ENCODE assay signal across 33 mouse cellular contexts in genomic region chr9:38724044-38724443, GRCm38 (mm10). TPM values are rescaled to one million over a fixed set of nuclear protein-coding genes. Genes with fewer than 3 reads are reported as not detected.
DNase-seq lines count a peak whose midpoint lies in the region; ATAC-seq and TF ChIP-seq lines count a peak whose summit lies in the region.
"Had no signal": no experiment of that assay in that cellular context is flagged by ENCODE, and none has a peak within 500 bp of the region (broad histone marks: within the 10 kb centered on the region; RNA-seq: fewer than 3 reads in every experiment).

No protein-coding gene starts in this region.

- TF ChIP-seq POLR2A in bone marrow macrophage, adult 2 months (IDR thresholded peaks at IDR 0.05; ENCODE audit: borderline replicate concordance, low read depth, low read length) = no peak

- WGBS in liver, embryonic 12.5 days (ENCODE audit: insufficient replicate concordance) = 80% methylated on average over 1 of the region's 1 CpGs
- 85% methylated on average over 1 of the region's 1 CpGs for WGBS in intestine, embryonic 15.5 days

- DNase-seq in G1E (ENCODE audit: low spot score) = no peak
- DNase-seq in thymus, postnatal 0 days (ENCODE audit: low spot score) = no peak
- no peak for DNase-seq in gastrocnemius, postnatal 10 days
- DNase-seq: adrenal gland, adult 8-10 months; adrenal gland, postnatal 25 days; cerebellum, adult 18-20 months; cerebellum, adult 9-10 months; cerebellum, postnatal 14 days; forebrain, postnatal 0 days; gastrocnemius, adult 2 months; gastrocnemius, postnatal 25 days; heart, adult 2 months had no signal

- peaks cover 24% of the 10 kb centered on the region for H3K36me3 ChIP-seq in G1E (replicated peaks)
- peaks cover 31% of the 10 kb centered on the region for H3K36me3 ChIP-seq in liver, embryonic 12.5 days
- no peaks in the 10 kb centered on the region for H3K36me3 ChIP-seq in intestine, embryonic 15.5 days
- H3K36me3 ChIP-seq: hindbrain, embryonic 13.5 days had no signal

- peak; percentile 78 for ATAC-seq in G1E (ENCODE audit: extremely low read depth, insufficient number of reproducible peaks, low FRiP score, poor library complexity, severe bottlenecking)
- ATAC-seq in hematopoietic stem cell, adult 5-6 weeks (replicated peaks in 1 of 2; ENCODE audit: insufficient read depth in 1 of 2, low FRiP score in 2 of 2, low TSS enrichment in 1 of 2, low read depth in 1 of 2, poor library complexity in 2 of 2, severe bottlenecking in 2 of 2) = peak; percentile 56 to 60; a peak in 2 of 4 replicates
- ATAC-seq in liver, embryonic 12.5 days = no peak
- ATAC-seq in intestine, embryonic 15.5 days = no peak
- ATAC-seq: activated CD4-positive, CD25-positive, alpha-beta regulatory T cell, adult 4 months; forebrain, embryonic 14.5 days; forebrain, postnatal 0 days; hindbrain, embryonic 16.5 days; intestine, embryonic 16.5 days had no signal

- no peak overlapping the region for H3K4me2 ChIP-seq in liver, embryonic 12.5 days
- no peak overlapping the region for H3K4me2 ChIP-seq in intestine, embryonic 15.5 days (replicated peaks)
- H3K4me2 ChIP-seq: embryonic facial prominence, embryonic 12.5 days; embryonic facial prominence, embryonic 15.5 days; hindbrain, embryonic 13.5 days had no signal

- H3K27ac ChIP-seq in bone marrow macrophage, adult 2 months (ENCODE audit: insufficient read depth, low read depth, low read length) = peak overlapping the region; percentile 78; the same call in 1 of the 2 replicates
- H3K27ac ChIP-seq in liver, embryonic 12.5 days = no peak overlapping the region
- no peak overlapping the region for H3K27ac ChIP-seq in intestine, embryonic 15.5 days
- H3K27ac ChIP-seq: embryonic facial prominence, embryonic 12.5 days; embryonic facial prominence, embryonic 15.5 days; gastrocnemius, adult 2 months; heart, adult 2 months; heart, embryonic 10.5 days; hindbrain, embryonic 10.5 days; hindbrain, embryonic 13.5 days had no signal

- H3K4me1 ChIP-seq in G1E (ENCODE audit: insufficient read depth, low read depth, low read length) = peaks cover 15% of the 10 kb centered on the region
- H3K4me1 ChIP-seq in bone marrow macrophage, adult 2 months (ENCODE audit: control insufficient read depth, insufficient read depth, low read length) = peaks cover 39% of the 10 kb centered on the region
- H3K4me1 ChIP-seq in liver, embryonic 12.5 days = peaks cover 7% of the 10 kb centered on the region
- H3K4me1 ChIP-seq in intestine, embryonic 15.5 days (replicated peaks) = no peaks in the 10 kb centered on the region

- H3K9me3 ChIP-seq in G1E (replicated peaks) = no peaks in the 10 kb centered on the region
- H3K9me3 ChIP-seq in liver, embryonic 12.5 days (replicated peaks) = no peaks in the 10 kb centered on the region
- no peaks in the 10 kb centered on the region for H3K9me3 ChIP-seq in intestine, embryonic 15.5 days
- H3K9me3 ChIP-seq: embryonic facial prominence, embryonic 12.5 days; embryonic facial prominence, embryonic 15.5 days; heart, embryonic 10.5 days; hindbrain, embryonic 10.5 days; hindbrain, embryonic 13.5 days had no signal

- no peak overlapping the region for H3K9ac ChIP-seq in liver, embryonic 12.5 days
- no peak overlapping the region for H3K9ac ChIP-seq in intestine, embryonic 15.5 days
- H3K9ac ChIP-seq: embryonic facial prominence, embryonic 12.5 days; embryonic facial prominence, embryonic 15.5 days; forebrain, postnatal 0 days; hindbrain, embryonic 13.5 days had no signal

- no peaks in the 10 kb centered on the region for H3K27me3 ChIP-seq in G1E (ENCODE audit: insufficient read depth, low read length)
- no peaks in the 10 kb centered on the region for H3K27me3 ChIP-seq in liver, embryonic 12.5 days (replicated peaks)
- no peaks in the 10 kb centered on the region for H3K27me3 ChIP-seq in intestine, embryonic 15.5 days (replicated peaks)
- H3K27me3 ChIP-seq: embryonic facial prominence, embryonic 12.5 days; embryonic facial prominence, embryonic 15.5 days; hindbrain, embryonic 13.5 days had no signal

- TF ChIP-seq CTCF in G1E (IDR thresholded peaks at IDR 0.05; ENCODE audit: low read depth, low read length) = no peak
- no peak for TF ChIP-seq CTCF in bone marrow macrophage, adult 2 months (IDR thresholded peaks at IDR 0.05; ENCODE audit: low read depth, low read length)

- H3K4me3 ChIP-seq in G1E (ENCODE audit: low read depth, low read length) = no peak overlapping the region
- H3K4me3 ChIP-seq in bone marrow macrophage, adult 2 months (ENCODE audit: insufficient read depth, low read length) = no peak overlapping the region
- H3K4me3 ChIP-seq in liver, embryonic 12.5 days = no peak overlapping the region
- no peak overlapping the region for H3K4me3 ChIP-seq in intestine, embryonic 15.5 days (replicated peaks)
- H3K4me3 ChIP-seq: embryonic facial prominence, embryonic 12.5 days; embryonic facial prominence, embryonic 15.5 days; gastrocnemius, adult 2 months; heart, adult 2 months; heart, embryonic 10.5 days; hindbrain, embryonic 10.5 days; hindbrain, embryonic 13.5 days had no signal

RNA-seq across cellular contexts. Expression of gene Vwa5a, which starts 6.0 kb away (rescaled TPM):
- 26.8 and 31.5 TPM in 2 replicates for total RNA-seq in G1E (2014; fragmentation: Nextera tagmentation)
- 62.4 and 66.0 TPM in 2 replicates for total RNA-seq in G1E (2017)
- polyA plus RNA-seq in G1E (2012) = 0.41 and 0.47 TPM in 2 replicates
- polyA plus RNA-seq in bone marrow macrophage, adult 2 months (2012; ENCODE audit: insufficient read depth, insufficient read length, missing spikeins) = 211 and 230 TPM in 2 replicates
- total RNA-seq in hematopoietic stem cell, adult 5-6 weeks (2017) = 50.0 and 74.2 TPM in 2 replicates
- 9.0 and 9.2 TPM in 2 replicates for polyA plus RNA-seq in liver, embryonic 12.5 days (2016; fragmentation: Nextera tagmentation; extraction: Ambion mirVana)
- polyA plus RNA-seq in thymus, postnatal 0 days (2015; fragmentation: Nextera tagmentation; extraction: Ambion mirVana) = 33.5 and 37.6 TPM in 2 replicates
- polyA plus RNA-seq in intestine, embryonic 15.5 days (2015; fragmentation: Nextera tagmentation; extraction: Ambion mirVana) = 14.7 and 15.2 TPM in 2 replicates
- 10 to 100 TPM; 22.5 to 29.6 TPM for total RNA-seq in gastrocnemius, postnatal 10 days (2021)

RNA-seq across cellular contexts. Expression of gene Olfr919, which starts 20.6 kb away (rescaled TPM):
- total RNA-seq in G1E (2014; fragmentation: Nextera tagmentation) (not detected in 2 replicates), G1E (2017) (not detected in 2 replicates)
- not detected in 2 replicates for polyA plus RNA-seq in G1E (2012)
- not detected in 2 replicates for polyA plus RNA-seq in bone marrow macrophage, adult 2 months (2012; ENCODE audit: insufficient read depth, insufficient read length, missing spikeins)
- not detected in 2 replicates for total RNA-seq in hematopoietic stem cell, adult 5-6 weeks (2017)
- not detected in 2 replicates for polyA plus RNA-seq in liver, embryonic 12.5 days (2016; fragmentation: Nextera tagmentation; extraction: Ambion mirVana)
- polyA plus RNA-seq in thymus, postnatal 0 days (2015; fragmentation: Nextera tagmentation; extraction: Ambion mirVana) = not detected in 2 replicates
- polyA plus RNA-seq in intestine, embryonic 15.5 days (2015; fragmentation: Nextera tagmentation; extraction: Ambion mirVana) = not detected in 2 replicates
- not detected for total RNA-seq in gastrocnemius, postnatal 10 days (2021)
- total RNA-seq: adrenal gland, adult 8-10 months; adrenal gland, postnatal 25 days; ES-E14; forebrain, postnatal 0 days; gastrocnemius, adult 2 months; gastrocnemius, postnatal 25 days; heart, adult 2 months; heart, postnatal 25 days had no signal
- polyA plus RNA-seq: activated CD4-positive, CD25-positive, alpha-beta regulatory T cell, adult 4 months; C2C12; embryonic facial prominence, embryonic 12.5 days; embryonic facial prominence, embryonic 15.5 days; forebrain, embryonic 11.5 days; forebrain, embryonic 14.5 days; forebrain, postnatal 0 days; frontal cortex, adult 2 months; gonadal fat pad, adult 2 months; heart, adult 2 months; heart, embryonic 10.5 days; heart, embryonic 14.5 days; heart, postnatal 0 days; hindbrain, embryonic 10.5 days; hindbrain, embryonic 13.5 days; hindbrain, embryonic 16.5 days; intestine, embryonic 16.5 days had no signal

RNA-seq across cellular contexts. Expression of gene Olfr920, which starts 28.1 kb away (rescaled TPM):
- total RNA-seq in G1E (2014; fragmentation: Nextera tagmentation) (0.15 TPM in 1 of 2 replicates, not detected in the other), G1E (2017) (0.11 and 0.12 TPM in 2 replicates)
- not detected in 2 replicates for polyA plus RNA-seq in G1E (2012)
- 1.5 and 2.6 TPM in 2 replicates for polyA plus RNA-seq in bone marrow macrophage, adult 2 months (2012; ENCODE audit: insufficient read depth, insufficient read length, missing spikeins)
- total RNA-seq in hematopoietic stem cell, adult 5-6 weeks (2017) = 0.75 and 1.2 TPM in 2 replicates
- polyA plus RNA-seq in liver, embryonic 12.5 days (2016; fragmentation: Nextera tagmentation; extraction: Ambion mirVana) = not detected in 2 replicates
- polyA plus RNA-seq in thymus, postnatal 0 days (2015; fragmentation: Nextera tagmentation; extraction: Ambion mirVana) = 0.28 and 0.47 TPM in 2 replicates
- polyA plus RNA-seq in intestine, embryonic 15.5 days (2015; fragmentation: Nextera tagmentation; extraction: Ambion mirVana) = 0.03 TPM in 1 of 2 replicates, not detected in the other
- total RNA-seq in gastrocnemius, postnatal 10 days (2021) = under 1 TPM; 0.07 to 0.12 TPM
- polyA plus RNA-seq: C2C12; embryonic facial prominence, embryonic 15.5 days; forebrain, embryonic 11.5 days; forebrain, embryonic 14.5 days; forebrain, postnatal 0 days; hindbrain, embryonic 10.5 days; hindbrain, embryonic 13.5 days; hindbrain, embryonic 16.5 days had no signal

RNA-seq across cellular contexts. Expression of gene Olfr921, which starts 48.8 kb away (rescaled TPM):
- not detected in 2 replicates for total RNA-seq in G1E (2014; fragmentation: Nextera tagmentation)
- 0.06 and 0.27 TPM in 2 replicates for total RNA-seq in G1E (2017)
- not detected in 2 replicates for polyA plus RNA-seq in G1E (2012)
- not detected in 2 replicates for polyA plus RNA-seq in bone marrow macrophage, adult 2 months (2012; ENCODE audit: insufficient read depth, insufficient read length, missing spikeins)
- total RNA-seq in hematopoietic stem cell, adult 5-6 weeks (2017) = not detected in 2 replicates
- polyA plus RNA-seq in liver, embryonic 12.5 days (2016; fragmentation: Nextera tagmentation; extraction: Ambion mirVana) = not detected in 2 replicates
- polyA plus RNA-seq in thymus, postnatal 0 days (2015; fragmentation: Nextera tagmentation; extraction: Ambion mirVana) = 0.04 TPM in 1 of 2 replicates, not detected in the other
- not detected in 2 replicates for polyA plus RNA-seq in intestine, embryonic 15.5 days (2015; fragmentation: Nextera tagmentation; extraction: Ambion mirVana)
- total RNA-seq in gastrocnemius, postnatal 10 days (2021) = not detected
- total RNA-seq: adrenal gland, postnatal 25 days; ES-E14; forebrain, postnatal 0 days; gastrocnemius, adult 2 months; gastrocnemius, postnatal 25 days; heart, adult 2 months; heart, postnatal 25 days had no signal
- polyA plus RNA-seq: activated CD4-positive, CD25-positive, alpha-beta regulatory T cell, adult 4 months; C2C12; embryonic facial prominence, embryonic 12.5 days; embryonic facial prominence, embryonic 15.5 days; forebrain, embryonic 11.5 days; forebrain, embryonic 14.5 days; forebrain, postnatal 0 days; gonadal fat pad, adult 2 months; heart, adult 2 months; heart, embryonic 10.5 days; heart, embryonic 14.5 days; heart, postnatal 0 days; hindbrain, embryonic 10.5 days; hindbrain, embryonic 13.5 days; hindbrain, embryonic 16.5 days; intestine, embryonic 16.5 days had no signal

RNA-seq across cellular contexts. Expression of gene Olfr918, which starts 49.6 kb away (rescaled TPM):
- total RNA-seq in G1E (2014; fragmentation: Nextera tagmentation) (not detected in 2 replicates), G1E (2017) (0.11 and 0.17 TPM in 2 replicates)
- polyA plus RNA-seq in G1E (2012) = not detected in 2 replicates
- not detected in 2 replicates for polyA plus RNA-seq in bone marrow macrophage, adult 2 months (2012; ENCODE audit: insufficient read depth, insufficient read length, missing spikeins)
- total RNA-seq in hematopoietic stem cell, adult 5-6 weeks (2017) = not detected in 2 replicates
- not detected in 2 replicates for polyA plus RNA-seq in liver, embryonic 12.5 days (2016; fragmentation: Nextera tagmentation; extraction: Ambion mirVana)
- polyA plus RNA-seq in thymus, postnatal 0 days (2015; fragmentation: Nextera tagmentation; extraction: Ambion mirVana) = not detected in 2 replicates
- not detected in 2 replicates for polyA plus RNA-seq in intestine, embryonic 15.5 days (2015; fragmentation: Nextera tagmentation; extraction: Ambion mirVana)
- not detected for total RNA-seq in gastrocnemius, postnatal 10 days (2021)
- total RNA-seq: adrenal gland, adult 8-10 months; adrenal gland, postnatal 25 days; ES-E14; forebrain, postnatal 0 days; gastrocnemius, adult 2 months; gastrocnemius, postnatal 25 days; heart, adult 2 months; heart, postnatal 25 days had no signal
- polyA plus RNA-seq: C2C12; embryonic facial prominence, embryonic 12.5 days; forebrain, embryonic 11.5 days; forebrain, embryonic 14.5 days; forebrain, postnatal 0 days; frontal cortex, adult 2 months; gonadal fat pad, adult 2 months; heart, adult 2 months; heart, embryonic 10.5 days; heart, embryonic 14.5 days; heart, postnatal 0 days; hindbrain, embryonic 10.5 days; hindbrain, embryonic 13.5 days; hindbrain, embryonic 16.5 days; intestine, embryonic 16.5 days had no signal

Comparison
In these comparisons a context has a peak if more than half of its experiments do, and no peak if none do; other contexts are left out.
1. ATAC-seq: peak in G1E (single experiment) and hematopoietic stem cell, adult 5-6 weeks (2 of 2); none in liver, embryonic 12.5 days (single experiment) and intestine, embryonic 15.5 days (single experiment).